Mouse (Mus musculus): ENCODE measurements around the gene Lsmem1. TPM values are rescaled to one million over a fixed set of nuclear protein-coding genes. Genes with fewer than 3 reads are reported as not detected.
A peak's percentile ranks its signal among the peaks of the same experiment; 100 is the strongest.

The Lsmem1 gene
- polyA plus RNA-seq, 1 experiment from 2014 or later: 0.65 TPM

DNA sequence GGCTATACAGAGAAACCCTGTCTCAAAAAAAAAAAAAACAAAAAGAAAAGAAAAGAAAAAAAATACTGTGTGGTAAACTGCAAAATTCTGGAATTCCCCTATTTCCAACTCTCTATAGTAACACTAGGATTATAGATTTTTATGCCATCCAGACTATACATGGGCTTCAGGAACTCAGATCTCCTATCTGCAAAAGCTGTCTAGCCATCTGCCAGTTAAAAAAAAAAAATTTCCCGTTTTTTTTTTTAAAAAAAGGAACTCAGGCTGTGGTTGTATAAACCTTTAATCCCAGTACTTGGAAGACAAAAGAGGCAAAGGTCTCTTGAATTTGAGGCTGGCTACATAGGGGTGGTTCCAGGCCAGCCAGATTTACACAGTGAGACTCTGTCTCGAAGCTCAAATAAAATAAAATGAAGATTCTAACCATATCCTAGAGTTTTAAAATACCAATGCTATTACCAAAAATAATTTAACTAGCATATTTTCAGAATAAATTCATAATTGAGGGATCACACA lies 19.2 kb upstream of the Lsmem1 start:
- Histone ChIP-seq H3K4me2 (ENCODE audit: low read depth, low read length) (no peak overlapping the region), H3K9me3 (ENCODE audit: control insufficient read depth, low read length) (no peaks in the 10 kb centered on the region), H3K4me1 (replicated peaks; ENCODE audit: control insufficient read depth, insufficient read depth, low read length) (peaks cover 10% of the 10 kb centered on the region), H3K27ac (ENCODE audit: low read length) (no peak overlapping the region), H3K36me3 (ENCODE audit: control insufficient read depth, insufficient read depth, low read length) (peaks cover 27% of the 10 kb centered on the region), H3K4me3 (ENCODE audit: low read length) (no peak overlapping the region), H3K27me3 (ENCODE audit: control insufficient read depth, insufficient read depth, low read depth, low read length) (no peaks in the 10 kb centered on the region), H3K9ac (ENCODE audit: low read length) (no peak overlapping the region)
- ATAC-seq (ENCODE audit: low read depth): no peak
- 72% methylated on average over 2 of the region's 2 CpGs for WGBS

GRCm38 (mm10) chr12:40217776-40218175 lies 18.5 kb upstream of the Lsmem1 start:
- Histone ChIP-seq H3K9me3 (ENCODE audit: control insufficient read depth, low read length) (no peaks in the 10 kb centered on the region), H3K9ac (ENCODE audit: low read length) (no peak overlapping the region), H3K27me3 (ENCODE audit: control insufficient read depth, insufficient read depth, low read depth, low read length) (no peaks in the 10 kb centered on the region), H3K27ac (ENCODE audit: low read length) (no peak overlapping the region), H3K4me1 (replicated peaks; ENCODE audit: control insufficient read depth, insufficient read depth, low read length) (peaks cover 10% of the 10 kb centered on the region), H3K4me2 (ENCODE audit: low read depth, low read length) (no peak overlapping the region), H3K36me3 (ENCODE audit: control insufficient read depth, insufficient read depth, low read length) (peaks cover 33% of the 10 kb centered on the region), H3K4me3 (ENCODE audit: low read length) (no peak overlapping the region)
- no peak for ATAC-seq (ENCODE audit: low read depth)
- WGBS: 89% methylated on average over 2 of the region's 2 CpGs

GRCm38 (mm10) chr12:40214888-40215876 lies 15.9 kb upstream of the Lsmem1 start:
- ATAC-seq (ENCODE audit: low read depth): no peak
- Histone ChIP-seq H3K4me2 (ENCODE audit: low read depth, low read length) (no peak overlapping the region), H3K27me3 (ENCODE audit: control insufficient read depth, insufficient read depth, low read depth, low read length) (no peaks in the 10 kb centered on the region), H3K9ac (ENCODE audit: low read length) (no peak overlapping the region), H3K27ac (ENCODE audit: low read length) (no peak overlapping the region), H3K36me3 (ENCODE audit: control insufficient read depth, insufficient read depth, low read length) (peaks cover 44% of the 10 kb centered on the region), H3K4me3 (ENCODE audit: low read length) (no peak overlapping the region), H3K4me1 (replicated peaks; ENCODE audit: control insufficient read depth, insufficient read depth, low read length) (peaks cover 5% of the 10 kb centered on the region), H3K9me3 (ENCODE audit: control insufficient read depth, low read length) (no peaks in the 10 kb centered on the region)
- WGBS: 92% methylated on average over 15 of the region's 15 CpGs

GRCm38 (mm10) chr12:40209049-40209448 lies 9.8 kb upstream of the Lsmem1 start:
- WGBS: 92% methylated on average over 3 of the region's 3 CpGs
- Histone ChIP-seq H3K27me3 (ENCODE audit: control insufficient read depth, insufficient read depth, low read depth, low read length) (no peaks in the 10 kb centered on the region), H3K9me3 (ENCODE audit: control insufficient read depth, low read length) (no peaks in the 10 kb centered on the region), H3K4me3 (ENCODE audit: low read length) (no peak overlapping the region), H3K9ac (ENCODE audit: low read length) (no peak overlapping the region), H3K27ac (ENCODE audit: low read length) (no peak overlapping the region), H3K4me2 (ENCODE audit: low read depth, low read length) (no peak overlapping the region), H3K4me1 (replicated peaks; ENCODE audit: control insufficient read depth, insufficient read depth, low read length) (no peaks in the 10 kb centered on the region), H3K36me3 (ENCODE audit: control insufficient read depth, insufficient read depth, low read length) (peaks cover 53% of the 10 kb centered on the region)
- no peak for ATAC-seq (ENCODE audit: low read depth)

DNA sequence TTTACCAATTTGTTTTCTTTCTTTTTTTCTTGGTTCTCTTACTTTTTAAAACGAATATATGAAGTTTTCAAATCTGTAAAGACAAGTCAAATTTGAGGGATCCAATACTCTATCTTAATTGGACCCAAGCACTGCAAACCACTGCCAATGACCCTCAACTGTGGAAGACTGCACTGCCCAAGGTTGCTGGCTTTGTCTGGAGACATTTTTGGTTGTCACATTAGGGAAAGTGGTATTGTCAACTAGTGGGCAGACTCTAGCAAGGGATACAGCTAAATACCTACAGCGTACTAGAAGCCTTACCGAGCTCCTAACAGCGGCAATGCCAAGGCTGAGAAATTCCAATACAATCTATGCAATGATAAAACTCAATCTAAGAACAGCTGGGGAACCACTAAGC lies 8.6 kb upstream of the Lsmem1 start:
- no peak overlapping the region for H3K27ac ChIP-seq (ENCODE audit: low read length)
- no peaks in the 10 kb centered on the region for H3K27me3 ChIP-seq (ENCODE audit: control insufficient read depth, insufficient read depth, low read depth, low read length)
- H3K36me3 ChIP-seq (ENCODE audit: control insufficient read depth, insufficient read depth, low read length): peaks cover 48% of the 10 kb centered on the region
- ATAC-seq (ENCODE audit: low read depth): no peak
- no peak overlapping the region for H3K9ac ChIP-seq (ENCODE audit: low read length)
- no peak overlapping the region for H3K4me3 ChIP-seq (ENCODE audit: low read length)
- no peak overlapping the region for H3K4me2 ChIP-seq (ENCODE audit: low read depth, low read length)
- H3K4me1 ChIP-seq (replicated peaks; ENCODE audit: control insufficient read depth, insufficient read depth, low read length): no peaks in the 10 kb centered on the region
- 90% methylated on average over 4 of the region's 4 CpGs for WGBS
- no peaks in the 10 kb centered on the region for H3K9me3 ChIP-seq (ENCODE audit: control insufficient read depth, low read length)

DNA sequence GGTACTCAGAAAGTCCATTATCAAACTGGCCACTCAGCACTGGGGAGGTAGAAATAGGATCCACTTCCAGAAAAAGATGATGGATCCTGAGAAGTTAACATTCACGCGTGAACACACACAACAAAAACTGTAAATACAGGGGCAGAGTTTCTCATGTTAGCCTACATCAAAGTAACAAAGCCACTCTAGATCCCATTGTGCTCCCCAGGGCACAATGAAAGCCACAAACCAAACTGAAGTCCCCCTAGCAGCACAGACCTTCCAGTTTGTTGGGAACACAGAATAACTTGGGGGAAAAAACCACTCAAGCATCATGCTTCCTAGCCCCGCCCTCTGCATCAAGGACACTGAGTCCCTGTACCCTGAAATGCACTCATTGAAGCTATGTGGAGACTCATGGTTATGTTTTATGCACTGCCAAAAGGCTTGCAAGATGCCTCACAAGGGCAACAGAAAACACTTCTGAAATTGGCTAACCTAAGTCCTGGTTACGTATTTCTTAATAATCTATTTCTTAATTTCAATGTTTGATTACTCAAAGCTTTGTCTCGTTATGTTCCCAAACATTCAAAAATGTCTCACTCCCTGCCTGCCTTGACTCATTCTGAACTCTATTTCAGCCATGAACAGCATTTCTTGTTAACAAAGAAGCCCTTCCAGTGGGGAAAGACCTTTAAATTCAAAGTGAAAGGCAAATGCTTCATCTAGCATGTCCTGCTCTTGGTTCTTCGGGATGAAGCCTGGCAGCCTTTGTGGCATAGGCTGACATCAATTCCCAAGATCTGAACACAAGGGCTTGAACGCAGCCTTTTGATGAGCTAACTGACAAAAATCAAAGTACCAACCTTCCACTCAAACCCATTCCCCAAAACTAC lies 3.1 kb upstream of the Lsmem1 start:
- no peak overlapping the region for H3K4me2 ChIP-seq (ENCODE audit: low read depth, low read length)
- no peaks in the 10 kb centered on the region for H3K9me3 ChIP-seq (ENCODE audit: control insufficient read depth, low read length)
- peaks cover 30% of the 10 kb centered on the region for H3K36me3 ChIP-seq (ENCODE audit: control insufficient read depth, insufficient read depth, low read length)
- WGBS: 85% methylated on average over 7 of the region's 7 CpGs
- no peaks in the 10 kb centered on the region for H3K27me3 ChIP-seq (ENCODE audit: control insufficient read depth, insufficient read depth, low read depth, low read length)
- no peak overlapping the region for H3K9ac ChIP-seq (ENCODE audit: low read length)
- no peak overlapping the region for H3K4me3 ChIP-seq (ENCODE audit: low read length)
- no peaks in the 10 kb centered on the region for H3K4me1 ChIP-seq (replicated peaks; ENCODE audit: control insufficient read depth, insufficient read depth, low read length)
- no peak for ATAC-seq (ENCODE audit: low read depth)
- H3K27ac ChIP-seq (ENCODE audit: low read length): no peak overlapping the region

- ATAC-seq (ENCODE audit: low read depth): no peak
- H3K9ac ChIP-seq (ENCODE audit: low read length): no peak overlapping the region
- no peak overlapping the region for H3K4me3 ChIP-seq (ENCODE audit: low read length)
- H3K4me1 ChIP-seq (replicated peaks; ENCODE audit: control insufficient read depth, insufficient read depth, low read length): no peaks in the 10 kb centered on the region
- H3K4me2 ChIP-seq (ENCODE audit: low read depth, low read length): no peak overlapping the region
- 73% methylated on average over 6 of the region's 6 CpGs for whole genome bisulfite sequencing
- H3K36me3 ChIP-seq (ENCODE audit: control insufficient read depth, insufficient read depth, low read length): peaks cover 20% of the 10 kb centered on the region
- H3K9me3 ChIP-seq (ENCODE audit: control insufficient read depth, low read length): no peaks in the 10 kb centered on the region
- H3K27ac ChIP-seq (ENCODE audit: low read length): no peak overlapping the region
- H3K27me3 ChIP-seq (ENCODE audit: control insufficient read depth, insufficient read depth, low read depth, low read length): no peaks in the 10 kb centered on the region
Observed at GRCm38 (mm10) chr12:40200484-40201235, 1.4 kb upstream of the Lsmem1 start.

DNA sequence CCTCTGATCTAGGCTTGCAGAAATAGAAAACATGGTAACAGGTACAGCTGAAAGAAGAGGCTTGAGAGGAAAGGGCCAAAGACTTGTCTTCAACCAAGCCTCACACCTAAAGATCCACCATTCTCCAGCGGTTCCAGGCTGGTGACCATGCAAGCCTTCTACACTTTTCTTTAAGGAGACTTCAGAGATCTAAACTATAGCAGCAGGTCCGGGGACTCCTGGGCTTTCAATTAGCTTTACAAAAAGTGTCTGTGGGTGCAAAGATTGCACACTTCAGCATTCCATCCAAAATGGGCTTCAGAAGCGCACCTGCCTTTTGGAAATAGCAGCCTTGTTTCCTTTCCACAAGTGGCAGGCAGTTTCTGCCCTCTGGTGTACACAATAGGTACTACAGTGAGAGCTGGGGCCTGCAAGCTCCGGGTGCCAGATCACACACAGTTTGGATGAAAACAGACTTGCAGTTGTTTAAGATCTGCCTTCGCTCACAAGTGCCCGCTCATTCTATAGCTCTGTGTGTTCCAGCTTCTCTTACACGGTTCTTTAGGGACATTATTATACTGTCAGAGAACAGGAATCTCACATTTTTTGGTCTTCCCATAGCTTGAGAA lies 609 bp upstream of the Lsmem1 start:
- Histone ChIP-seq H3K36me3 (ENCODE audit: control insufficient read depth, insufficient read depth, low read length) (peaks cover 13% of the 10 kb centered on the region), H3K9ac (ENCODE audit: low read length) (no peak overlapping the region), H3K4me2 (ENCODE audit: low read depth, low read length) (no peak overlapping the region), H3K4me3 (ENCODE audit: low read length) (no peak overlapping the region), H3K9me3 (ENCODE audit: control insufficient read depth, low read length) (no peaks in the 10 kb centered on the region), H3K27me3 (ENCODE audit: control insufficient read depth, insufficient read depth, low read depth, low read length) (no peaks in the 10 kb centered on the region), H3K4me1 (replicated peaks; ENCODE audit: control insufficient read depth, insufficient read depth, low read length) (no peaks in the 10 kb centered on the region), H3K27ac (ENCODE audit: low read length) (no peak overlapping the region)
- 45% methylated on average over 7 of the region's 7 CpGs for WGBS
- ATAC-seq (ENCODE audit: low read depth): peak; percentile 45; the same call in 1 of the 2 replicates

All from lung, embryonic 16.5 days (tissue).